ENCODE assay signal across 10 mouse cellular contexts in genomic region chr10:93282526-93282964, GRCm38 (mm10). TPM values are rescaled to one million over a fixed set of nuclear protein-coding genes. Genes with fewer than 3 reads are reported as not detected.
DNase-seq lines count a peak whose midpoint lies in the region; ATAC-seq and TF ChIP-seq lines count a peak whose summit lies in the region.
"Had no signal": no experiment of that assay in that cellular context is flagged by ENCODE, and none has a peak within 500 bp of the region (broad histone marks: within the 10 kb centered on the region; RNA-seq: fewer than 3 reads in every experiment).

No protein-coding gene starts in this region.

- WGBS in forebrain, embryonic 14.5 days = 9% methylated on average over 12 of the region's 12 CpGs
- 20% methylated on average over 12 of the region's 12 CpGs for WGBS in hindbrain, embryonic 15.5 days
- 17% methylated on average over 12 of the region's 12 CpGs for WGBS in midbrain, embryonic 14.5 days

- peak; percentile 83 for ATAC-seq in forebrain, embryonic 14.5 days
- 0 out of 2 replicates have a peak, but pooled peaks have one; percentile 39 for ATAC-seq in hindbrain, embryonic 15.5 days (ENCODE audit: low FRiP score, low read depth)
- no peak for ATAC-seq in midbrain, embryonic 14.5 days (ENCODE audit: low FRiP score, low TSS enrichment)
- ATAC-seq in erythroblast, adult 5-6 weeks (replicated peaks; ENCODE audit: low FRiP score, poor library complexity, severe bottlenecking) = no peak

- no peak overlapping the region for H3K9ac ChIP-seq in forebrain, embryonic 14.5 days (ENCODE audit: low read length)
- no peak overlapping the region for H3K9ac ChIP-seq in hindbrain, embryonic 15.5 days
- no peak overlapping the region for H3K9ac ChIP-seq in midbrain, embryonic 14.5 days (replicated peaks; ENCODE audit: low read length)
- H3K9ac ChIP-seq: embryonic facial prominence, embryonic 15.5 days had no signal

- H3K4me3 ChIP-seq in left cerebral cortex, adult 2 months = no peak overlapping the region
- H3K4me3 ChIP-seq in forebrain, embryonic 14.5 days (ENCODE audit: low read depth, low read length) = no peak overlapping the region
- no peak overlapping the region for H3K4me3 ChIP-seq in hindbrain, embryonic 15.5 days
- no peak overlapping the region for H3K4me3 ChIP-seq in midbrain, embryonic 14.5 days (replicated peaks; ENCODE audit: low read depth, low read length)
- H3K4me3 ChIP-seq: embryonic facial prominence, embryonic 15.5 days; megakaryocyte, embryonic 14.5 days had no signal

- no peak for TF ChIP-seq CTCF in left cerebral cortex, adult 2 months (IDR thresholded peaks at IDR 0.05)

- peaks cover 6% of the 10 kb centered on the region; the same call in 1 of the 2 replicates for H3K4me1 ChIP-seq in forebrain, embryonic 14.5 days (ENCODE audit: control insufficient read depth, insufficient read depth, low read length)
- H3K4me1 ChIP-seq in hindbrain, embryonic 15.5 days (replicated peaks) = peaks cover 26% of the 10 kb centered on the region
- H3K4me1 ChIP-seq in midbrain, embryonic 14.5 days (ENCODE audit: control insufficient read depth, insufficient read depth, low read length) = 0 out of 2 replicates have a peak, but pooled peaks cover 2% of the 10 kb centered on the region

- H3K27me3 ChIP-seq in forebrain, embryonic 14.5 days (replicated peaks; ENCODE audit: control insufficient read depth, insufficient read depth, low read length) = no peaks in the 10 kb centered on the region
- H3K27me3 ChIP-seq in hindbrain, embryonic 15.5 days = no peaks in the 10 kb centered on the region
- H3K27me3 ChIP-seq in midbrain, embryonic 14.5 days (ENCODE audit: control insufficient read depth, insufficient read depth, low read length) = no peaks in the 10 kb centered on the region
- H3K27me3 ChIP-seq: embryonic facial prominence, embryonic 15.5 days; megakaryocyte, embryonic 14.5 days had no signal

- no peaks in the 10 kb centered on the region for H3K36me3 ChIP-seq in forebrain, embryonic 14.5 days (ENCODE audit: control insufficient read depth, insufficient read depth, low read length)
- no peaks in the 10 kb centered on the region for H3K36me3 ChIP-seq in hindbrain, embryonic 15.5 days
- no peaks in the 10 kb centered on the region for H3K36me3 ChIP-seq in midbrain, embryonic 14.5 days (ENCODE audit: control insufficient read depth, insufficient read depth, low read length)

- DNase-seq in left cerebral cortex, adult 2 months (ENCODE audit: extremely low spot score in 1 of 2, low spot score in 2 of 2) = no peak
- no peak for DNase-seq in left cerebral cortex, adult 11 months (ENCODE audit: low spot score)
- peak; percentile 90 for DNase-seq in forebrain, embryonic 14.5 days (ENCODE audit: low spot score)
- DNase-seq in midbrain, embryonic 14.5 days = peak; percentile 65
- no peak for DNase-seq in ovary, postnatal 10 days (ENCODE audit: low spot score)
- DNase-seq in thymus, postnatal 36 days = no peak

- H3K4me2 ChIP-seq in forebrain, embryonic 14.5 days (ENCODE audit: low read length) = no peak overlapping the region
- H3K4me2 ChIP-seq in hindbrain, embryonic 15.5 days = no peak overlapping the region
- H3K4me2 ChIP-seq in midbrain, embryonic 14.5 days (ENCODE audit: low read length) = no peak overlapping the region
- H3K4me2 ChIP-seq: embryonic facial prominence, embryonic 15.5 days had no signal

- 0 out of 2 replicates have a peak overlapping the region, but pooled peaks have one; percentile 24 for H3K27ac ChIP-seq in left cerebral cortex, adult 2 months
- H3K27ac ChIP-seq in forebrain, embryonic 14.5 days (ENCODE audit: low read depth, low read length) = peak overlapping the region; percentile 29; the same call in 1 of the 2 replicates
- H3K27ac ChIP-seq in hindbrain, embryonic 15.5 days (replicated peaks) = peak overlapping the region; percentile 32
- H3K27ac ChIP-seq in midbrain, embryonic 14.5 days (replicated peaks; ENCODE audit: low read depth, low read length) = no peak overlapping the region
- H3K27ac ChIP-seq: embryonic facial prominence, embryonic 15.5 days had no signal

- intact Hi-C loops in left cerebral cortex, adult 2 months (cut with DNase I) = no loop called here

- no peaks in the 10 kb centered on the region for H3K9me3 ChIP-seq in forebrain, embryonic 14.5 days (replicated peaks; ENCODE audit: control insufficient read depth, low read length)
- H3K9me3 ChIP-seq in hindbrain, embryonic 15.5 days = no peaks in the 10 kb centered on the region
- no peaks in the 10 kb centered on the region for H3K9me3 ChIP-seq in midbrain, embryonic 14.5 days (ENCODE audit: control insufficient read depth, low read length)
- H3K9me3 ChIP-seq: embryonic facial prominence, embryonic 15.5 days had no signal

RNA-seq across cellular contexts. Expression of gene Elk3, which starts 28.4 kb away (rescaled TPM):
- 10 to 100 TPM in 1 of 2 experiments, 1 to 10 TPM in 1; 8.6 to 11.9 TPM for total RNA-seq in left cerebral cortex, adult 2 months (2021)
- 7.0 and 11.0 TPM in 2 replicates for polyA plus RNA-seq in forebrain, embryonic 14.5 days (2014; fragmentation: Nextera tagmentation; extraction: Ambion mirVana)
- polyA plus RNA-seq in hindbrain, embryonic 15.5 days (2015; fragmentation: Nextera tagmentation; extraction: Ambion mirVana) = 8.1 and 8.3 TPM in 2 replicates
- polyA plus RNA-seq in midbrain, embryonic 14.5 days (2014; fragmentation: Nextera tagmentation; extraction: Ambion mirVana) = 4.4 and 8.8 TPM in 2 replicates
- total RNA-seq in erythroblast, adult 5-6 weeks (2015; ENCODE audit: low replicate concordance) = 3.8 TPM in 2 replicates
- total RNA-seq in erythroblast, adult 5-6 weeks (2017; ENCODE audit: low replicate concordance) = 3.3 and 4.2 TPM in 2 replicates

Comparison
In these comparisons a context has a peak if more than half of its experiments do, and no peak if none do; other contexts are left out.
1. DNase-seq: peak in forebrain, embryonic 14.5 days (single experiment) and midbrain, embryonic 14.5 days (single experiment); none in left cerebral cortex, adult 2 months (0 of 2), left cerebral cortex, adult 11 months (single experiment), ovary, postnatal 10 days (single experiment) and thymus, postnatal 36 days (0 of 2).
2. ATAC-seq: peak in forebrain, embryonic 14.5 days (single experiment) and hindbrain, embryonic 15.5 days (single experiment); none in midbrain, embryonic 14.5 days (single experiment) and erythroblast, adult 5-6 weeks (single experiment).